ENCODE assay signal across 17 mouse cellular contexts in the genomic region with DNA sequence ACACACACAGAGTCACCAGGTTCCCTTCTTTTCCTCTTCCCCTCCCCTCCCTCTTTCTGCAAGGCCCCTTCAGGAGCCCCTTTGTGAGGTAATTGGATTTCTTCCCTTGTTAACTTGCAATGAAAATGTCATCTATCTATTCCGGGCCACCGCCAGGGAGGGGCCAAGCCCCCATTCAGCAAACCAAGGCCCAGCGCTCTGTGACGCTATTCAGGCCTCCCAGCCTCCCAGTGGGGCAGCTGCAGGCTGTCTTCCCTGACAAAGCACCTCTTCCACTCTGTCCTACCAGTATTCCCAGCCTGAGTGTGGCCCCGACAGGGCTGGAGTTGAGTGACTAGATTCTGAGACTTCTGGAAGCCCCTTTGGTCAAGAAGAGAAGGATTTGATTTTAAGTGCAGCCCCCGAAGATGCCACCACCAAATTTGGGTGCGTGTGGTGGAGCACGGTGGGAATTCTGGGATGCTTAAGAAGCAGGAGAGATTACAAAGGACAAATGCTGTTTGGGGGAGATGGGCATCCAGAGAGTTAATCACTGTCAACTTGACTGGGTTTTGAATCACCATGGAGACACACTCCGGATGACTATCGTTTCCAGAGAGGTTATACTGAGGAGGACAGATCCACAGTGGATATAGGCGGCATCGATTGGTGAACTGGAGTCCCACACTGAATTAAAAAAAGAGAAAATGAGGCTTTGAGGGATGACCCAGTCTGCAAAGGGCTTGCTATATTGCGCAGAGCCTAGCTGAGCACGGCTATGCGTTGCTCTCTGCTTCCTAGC. TPM values are rescaled to one million over a fixed set of nuclear protein-coding genes. Genes with fewer than 3 reads are reported as not detected.
DNase-seq lines count a peak whose midpoint lies in the region; ATAC-seq and TF ChIP-seq lines count a peak whose summit lies in the region.
"Had no signal": no experiment of that assay in that cellular context is flagged by ENCODE, and none has a peak within 500 bp of the region (broad histone marks: within the 10 kb centered on the region; RNA-seq: fewer than 3 reads in every experiment).

No protein-coding gene starts in this region.

- no peak for TF ChIP-seq CTCF in stomach, postnatal 0 days (IDR thresholded peaks at IDR 0.05; ENCODE audit: low read depth)
- TF ChIP-seq CTCF in thymus, adult 2 months (IDR thresholded peaks at IDR 0.05; ENCODE audit: borderline replicate concordance, control insufficient read depth, extremely low read depth, insufficient read depth, low read length, poor library complexity): no peak

- peaks cover 83% of the 10 kb centered on the region for H3K27me3 ChIP-seq in forebrain, embryonic 10.5 days (ENCODE audit: poor library complexity, severe bottlenecking)
- H3K27me3 ChIP-seq in forebrain, embryonic 13.5 days: peaks cover 3% of the 10 kb centered on the region; the same call in 1 of the 2 replicates
- H3K27me3 ChIP-seq in stomach, embryonic 14.5 days (ENCODE audit: control insufficient read depth, insufficient read depth, low read length): no peaks in the 10 kb centered on the region
- H3K27me3 ChIP-seq in stomach, postnatal 0 days (ENCODE audit: control insufficient read depth, insufficient read depth, low read length): no peaks in the 10 kb centered on the region
- H3K27me3 ChIP-seq in midbrain, embryonic 13.5 days: peaks cover 69% of the 10 kb centered on the region
- H3K27me3 ChIP-seq in thymus, adult 2 months (ENCODE audit: control insufficient read depth, insufficient read depth, low read length): no peaks in the 10 kb centered on the region

- no peak overlapping the region for H3K9ac ChIP-seq in forebrain, embryonic 13.5 days
- no peak overlapping the region for H3K9ac ChIP-seq in stomach, embryonic 14.5 days (replicated peaks; ENCODE audit: low read depth, low read length)
- H3K9ac ChIP-seq in stomach, postnatal 0 days (ENCODE audit: low read length): no peak overlapping the region
- no peak overlapping the region for H3K9ac ChIP-seq in midbrain, embryonic 13.5 days (replicated peaks)
- H3K9ac ChIP-seq: limb, embryonic 12.5 days had no signal

- TF ChIP-seq EP300 in stomach, postnatal 0 days (optimal IDR thresholded peaks at IDR 0.05): no peak

- no peak for TF ChIP-seq POLR2A in thymus, adult 2 months (IDR thresholded peaks at IDR 0.05; ENCODE audit: control insufficient read depth, extremely low read depth, insufficient read depth, low read length, poor library complexity)

- 24% methylated on average over 15 of the region's 15 CpGs for WGBS in forebrain, embryonic 10.5 days
- WGBS in forebrain, embryonic 13.5 days: 24% methylated on average over 15 of the region's 15 CpGs
- WGBS in stomach, embryonic 14.5 days: 50% methylated on average over 15 of the region's 15 CpGs
- 58% methylated on average over 15 of the region's 15 CpGs for WGBS in stomach, postnatal 0 days
- 16% methylated on average over 15 of the region's 15 CpGs for WGBS in midbrain, embryonic 13.5 days
- 87% methylated on average over 15 of the region's 15 CpGs for WGBS in thymus, adult 2 months

- peaks cover 35% of the 10 kb centered on the region for H3K4me1 ChIP-seq in forebrain, embryonic 10.5 days
- peaks cover 22% of the 10 kb centered on the region; the same call in 1 of the 2 replicates for H3K4me1 ChIP-seq in forebrain, embryonic 13.5 days
- H3K4me1 ChIP-seq in stomach, embryonic 14.5 days (ENCODE audit: control insufficient read depth, insufficient read depth, low read length): 0 out of 2 replicates have a peak, but pooled peaks cover 6% of the 10 kb centered on the region
- no peaks in the 10 kb centered on the region for H3K4me1 ChIP-seq in stomach, postnatal 0 days (replicated peaks; ENCODE audit: control insufficient read depth, insufficient read depth)
- H3K4me1 ChIP-seq in midbrain, embryonic 13.5 days (replicated peaks): peaks cover 25% of the 10 kb centered on the region
- no peaks in the 10 kb centered on the region for H3K4me1 ChIP-seq in thymus, adult 2 months (replicated peaks; ENCODE audit: control insufficient read depth, insufficient read depth, low read length)

- peak overlapping the region; percentile 62 for H3K27ac ChIP-seq in forebrain, embryonic 10.5 days
- H3K27ac ChIP-seq in forebrain, embryonic 13.5 days: no peak overlapping the region
- no peak overlapping the region for H3K27ac ChIP-seq in stomach, embryonic 14.5 days (ENCODE audit: low read length)
- H3K27ac ChIP-seq in stomach, postnatal 0 days (replicated peaks): no peak overlapping the region
- no peak overlapping the region for H3K27ac ChIP-seq in midbrain, embryonic 13.5 days
- H3K27ac ChIP-seq in thymus, adult 2 months (ENCODE audit: control insufficient read depth, insufficient read depth, low read length): no peak overlapping the region
- H3K27ac ChIP-seq: limb, embryonic 12.5 days had no signal

- H3K4me3 ChIP-seq in forebrain, embryonic 10.5 days: no peak overlapping the region; the same call in 1 of the 2 replicates
- no peak overlapping the region for H3K4me3 ChIP-seq in forebrain, embryonic 13.5 days
- H3K4me3 ChIP-seq in stomach, embryonic 14.5 days (ENCODE audit: low read depth, low read length): no peak overlapping the region
- no peak overlapping the region for H3K4me3 ChIP-seq in stomach, postnatal 0 days (ENCODE audit: low read depth, low read length)
- H3K4me3 ChIP-seq in midbrain, embryonic 13.5 days (replicated peaks): no peak overlapping the region
- H3K4me3 ChIP-seq in thymus, adult 2 months (ENCODE audit: control insufficient read depth, insufficient read depth, low read length): no peak overlapping the region
- H3K4me3 ChIP-seq: limb, embryonic 12.5 days had no signal

- H3K9me3 ChIP-seq in forebrain, embryonic 10.5 days: peaks cover 6% of the 10 kb centered on the region; the same call in 1 of the 2 replicates
- H3K9me3 ChIP-seq in forebrain, embryonic 13.5 days (replicated peaks): 0 out of 2 replicates have a peak, but pooled peaks cover 9% of the 10 kb centered on the region
- H3K9me3 ChIP-seq in stomach, embryonic 14.5 days (ENCODE audit: control insufficient read depth, low read depth, low read length): no peaks in the 10 kb centered on the region
- H3K9me3 ChIP-seq in stomach, postnatal 0 days (ENCODE audit: control insufficient read depth, low read length): no peaks in the 10 kb centered on the region
- no peaks in the 10 kb centered on the region; the same call in 1 of the 2 replicates for H3K9me3 ChIP-seq in midbrain, embryonic 13.5 days
- H3K9me3 ChIP-seq: limb, embryonic 12.5 days had no signal

- no peak for ATAC-seq in forebrain, embryonic 13.5 days
- ATAC-seq in stomach, embryonic 14.5 days (ENCODE audit: insufficient number of reproducible peaks, insufficient read depth, low FRiP score, low read depth): peak; percentile 46; the same call in 1 of the 2 replicates
- no peak for ATAC-seq in stomach, postnatal 0 days (ENCODE audit: low FRiP score, low TSS enrichment)
- peak; percentile 83 for ATAC-seq in midbrain, embryonic 13.5 days
- no peak for ATAC-seq in erythroid progenitor cell, adult 5-6 weeks (replicated peaks; ENCODE audit: low FRiP score, poor library complexity, severe bottlenecking)

- peak; percentile 53 for DNase-seq in forebrain, embryonic 10.5 days (ENCODE audit: extremely low spot score, low spot score)
- no peak for DNase-seq in stomach, postnatal 0 days (ENCODE audit: low spot score)
- no peak for DNase-seq in thymus, adult 2 months
- no peak for DNase-seq in left cerebral cortex, adult 8-10 months (ENCODE audit: low spot score in 2 of 2)
- DNase-seq: cerebellum, adult 9-11 months; heart, adult 18-20 months; heart, postnatal 14 days; lung, adult 18-20 months; spleen, adult 18-20 months had no signal

- H3K36me3 ChIP-seq in forebrain, embryonic 10.5 days (replicated peaks): no peaks in the 10 kb centered on the region
- H3K36me3 ChIP-seq in forebrain, embryonic 13.5 days (ENCODE audit: poor library complexity, severe bottlenecking): no peaks in the 10 kb centered on the region
- no peaks in the 10 kb centered on the region for H3K36me3 ChIP-seq in stomach, embryonic 14.5 days (ENCODE audit: control insufficient read depth, insufficient read depth, low read length)
- H3K36me3 ChIP-seq in stomach, postnatal 0 days (ENCODE audit: control insufficient read depth, insufficient read depth, low read length): no peaks in the 10 kb centered on the region
- no peaks in the 10 kb centered on the region for H3K36me3 ChIP-seq in midbrain, embryonic 13.5 days
- no peaks in the 10 kb centered on the region for H3K36me3 ChIP-seq in thymus, adult 2 months (ENCODE audit: control insufficient read depth, insufficient read depth, low read length)
- H3K36me3 ChIP-seq: limb, embryonic 12.5 days had no signal

- H3K4me2 ChIP-seq in forebrain, embryonic 13.5 days: no peak overlapping the region
- no peak overlapping the region for H3K4me2 ChIP-seq in stomach, embryonic 14.5 days (replicated peaks; ENCODE audit: low read depth, low read length)
- no peak overlapping the region for H3K4me2 ChIP-seq in stomach, postnatal 0 days (replicated peaks; ENCODE audit: low read depth)
- H3K4me2 ChIP-seq in midbrain, embryonic 13.5 days (replicated peaks): no peak overlapping the region; the same call in 1 of the 2 replicates
- H3K4me2 ChIP-seq: limb, embryonic 12.5 days had no signal

RNA-seq across cellular contexts. Expression of a gene that starts 31.0 kb away (rescaled TPM):
- polyA plus RNA-seq in forebrain, embryonic 10.5 days (2016; fragmentation: Nextera tagmentation; extraction: Ambion mirVana): 20.0 and 21.0 TPM in 2 replicates
- polyA plus RNA-seq in forebrain, embryonic 13.5 days (2015; fragmentation: Nextera tagmentation; extraction: Ambion mirVana): 92.5 and 96.1 TPM in 2 replicates
- polyA plus RNA-seq in stomach, embryonic 14.5 days (2014; fragmentation: Nextera tagmentation; extraction: Ambion mirVana): 7.7 and 8.1 TPM in 2 replicates
- polyA plus RNA-seq in stomach, postnatal 0 days (2015; fragmentation: Nextera tagmentation; extraction: Ambion mirVana): 30.6 and 33.4 TPM in 2 replicates
- 110 and 118 TPM in 2 replicates for polyA plus RNA-seq in midbrain, embryonic 13.5 days (2015; fragmentation: Nextera tagmentation; extraction: Ambion mirVana)
- total RNA-seq in erythroid progenitor cell, adult 5-6 weeks (2015; ENCODE audit: low replicate concordance): not detected in 2 replicates
- total RNA-seq in erythroid progenitor cell, adult 5-6 weeks (2017; ENCODE audit: low replicate concordance): not detected in 2 replicates
- 2.3 and 4.0 TPM in 2 replicates for polyA plus RNA-seq in thymus, adult 2 months (2012; rRNA removed)
- total RNA-seq in left cerebral cortex, adult 8-10 months (2022): 10 to 100 TPM; 47.0 to 57.8 (median 52.5) TPM

RNA-seq across cellular contexts. Expression of a gene that starts 41.8 kb away (rescaled TPM):
- 0.24 and 1.3 TPM in 2 replicates for polyA plus RNA-seq in forebrain, embryonic 10.5 days (2016; fragmentation: Nextera tagmentation; extraction: Ambion mirVana)
- 0.15 and 0.41 TPM in 2 replicates for polyA plus RNA-seq in forebrain, embryonic 13.5 days (2015; fragmentation: Nextera tagmentation; extraction: Ambion mirVana)
- 0.58 and 4.7 TPM in 2 replicates for polyA plus RNA-seq in stomach, embryonic 14.5 days (2014; fragmentation: Nextera tagmentation; extraction: Ambion mirVana)
- polyA plus RNA-seq in stomach, postnatal 0 days (2015; fragmentation: Nextera tagmentation; extraction: Ambion mirVana): 0.79 and 1.2 TPM in 2 replicates
- polyA plus RNA-seq in midbrain, embryonic 13.5 days (2015; fragmentation: Nextera tagmentation; extraction: Ambion mirVana): 0.48 and 0.65 TPM in 2 replicates
- total RNA-seq in erythroid progenitor cell, adult 5-6 weeks (2015; ENCODE audit: low replicate concordance): not detected in 2 replicates
- not detected in 2 replicates for total RNA-seq in erythroid progenitor cell, adult 5-6 weeks (2017; ENCODE audit: low replicate concordance)
- polyA plus RNA-seq in thymus, adult 2 months (2012; rRNA removed): 0.20 and 0.22 TPM in 2 replicates
- not detected for total RNA-seq in left cerebral cortex, adult 8-10 months (2022)
- total RNA-seq: adrenal gland, adult 18-20 months; heart, adult 18-20 months; heart, postnatal 14 days; layer of hippocampus, postnatal 25 days had no signal
- polyA plus RNA-seq: kidney, embryonic 16.5 days; limb, embryonic 12.5 days had no signal

RNA-seq across cellular contexts. Expression of a gene that starts 56.3 kb away (rescaled TPM):
- 20.3 and 21.9 TPM in 2 replicates for polyA plus RNA-seq in forebrain, embryonic 10.5 days (2016; fragmentation: Nextera tagmentation; extraction: Ambion mirVana)
- polyA plus RNA-seq in forebrain, embryonic 13.5 days (2015; fragmentation: Nextera tagmentation; extraction: Ambion mirVana): 14.2 and 18.0 TPM in 2 replicates
- polyA plus RNA-seq in stomach, embryonic 14.5 days (2014; fragmentation: Nextera tagmentation; extraction: Ambion mirVana): 32.4 and 32.8 TPM in 2 replicates
- polyA plus RNA-seq in stomach, postnatal 0 days (2015; fragmentation: Nextera tagmentation; extraction: Ambion mirVana): 97.4 and 112 TPM in 2 replicates
- 15.0 and 18.7 TPM in 2 replicates for polyA plus RNA-seq in midbrain, embryonic 13.5 days (2015; fragmentation: Nextera tagmentation; extraction: Ambion mirVana)
- 0.36 and 5.4 TPM in 2 replicates for total RNA-seq in erythroid progenitor cell, adult 5-6 weeks (2015; ENCODE audit: low replicate concordance)
- total RNA-seq in erythroid progenitor cell, adult 5-6 weeks (2017; ENCODE audit: low replicate concordance): 0.77 and 9.4 TPM in 2 replicates
- polyA plus RNA-seq in thymus, adult 2 months (2012; rRNA removed): 12.7 and 13.7 TPM in 2 replicates
- 10 to 100 TPM; 10.2 to 14.8 (median 13.5) TPM for total RNA-seq in left cerebral cortex, adult 8-10 months (2022)

Comparison
In these comparisons a context has a peak if more than half of its experiments do, and no peak if none do; other contexts are left out.
1. ATAC-seq: peak in stomach, embryonic 14.5 days (single experiment) and midbrain, embryonic 13.5 days (single experiment); none in forebrain, embryonic 13.5 days (single experiment), stomach, postnatal 0 days (single experiment) and erythroid progenitor cell, adult 5-6 weeks (single experiment).